Mouse (Mus musculus) urinary bladder, postnatal 14 days (tissue): ENCODE measurements around the gene Tmem239.

Experiments
- DNase-seq: peaks from one replicate; pipeline ENCODE4 v3.0.0; 2021; ENCODE audit warnings: low spot score

Tmem239 gene

DNA sequence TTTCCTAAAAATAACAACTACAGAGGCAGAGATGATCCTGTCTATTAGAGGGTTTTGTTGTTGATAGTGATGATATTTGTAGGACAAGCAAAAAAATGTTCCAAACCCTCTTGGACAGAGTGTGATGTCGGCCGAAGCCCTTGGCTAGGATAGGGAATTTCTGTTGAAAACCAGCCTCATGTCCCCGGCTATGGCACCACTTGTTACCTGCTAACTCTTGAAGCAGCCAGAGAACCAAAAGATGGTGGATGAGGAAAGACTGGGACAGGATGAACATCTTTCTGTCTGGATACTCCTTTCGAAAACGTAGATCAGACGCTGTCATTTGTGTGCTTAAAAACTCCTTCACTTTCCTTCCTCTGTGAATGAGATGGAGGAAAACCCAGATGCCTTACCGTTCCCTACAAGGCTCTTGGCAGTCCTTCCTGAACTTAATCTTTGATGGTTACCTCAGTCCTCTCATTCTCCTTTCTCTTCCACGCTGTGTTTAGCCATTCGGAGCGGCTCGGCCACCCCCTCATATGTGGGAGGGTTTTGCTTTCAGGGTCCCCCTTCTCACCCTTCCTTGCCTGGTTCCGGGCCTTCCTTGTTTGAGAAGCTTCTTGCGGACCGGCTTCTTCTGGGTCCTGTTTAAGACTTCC, 44.9 kb downstream of the Tmem239 start:
- DNase-seq: no peak

DNA sequence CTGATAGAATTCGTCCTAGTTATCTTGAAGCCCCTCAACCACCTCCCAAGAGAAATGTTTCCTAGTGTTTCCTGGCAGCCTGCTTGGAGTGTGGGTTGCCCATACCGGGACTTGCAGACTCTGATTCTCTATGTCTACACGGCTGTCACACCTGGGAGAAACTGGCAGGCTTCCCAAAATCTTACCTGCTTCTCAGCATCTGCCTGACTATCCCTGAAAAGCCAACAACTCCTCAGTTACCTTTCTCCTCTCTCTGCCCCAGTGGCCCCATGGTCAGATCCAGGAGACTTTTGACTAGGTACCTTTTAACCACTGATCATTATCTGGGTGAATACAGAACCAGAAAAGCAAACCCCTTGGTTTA, 45.4 kb downstream of the Tmem239 start:
- DNase-seq: no peak

DNA sequence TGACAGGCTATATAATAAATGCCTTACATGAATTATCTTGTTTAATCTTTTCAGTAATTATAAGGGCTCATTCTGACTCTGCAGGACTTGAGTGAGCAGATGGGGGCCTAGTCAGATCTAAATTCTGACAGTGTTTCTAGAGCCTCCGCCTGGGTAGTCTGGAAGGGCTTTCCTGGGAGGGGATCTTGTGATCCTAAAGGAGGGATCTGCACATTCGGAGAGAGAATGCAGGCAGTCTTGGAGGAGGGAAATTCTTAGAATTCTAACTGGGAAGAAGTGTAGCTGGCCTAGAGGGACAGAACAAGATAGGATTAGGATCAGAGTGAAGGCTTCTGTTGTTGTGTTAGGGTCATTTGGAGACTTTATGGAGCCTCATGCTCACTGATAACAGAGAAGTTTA, 46.0 kb downstream of the Tmem239 start:
- no peak for DNase-seq

DNA sequence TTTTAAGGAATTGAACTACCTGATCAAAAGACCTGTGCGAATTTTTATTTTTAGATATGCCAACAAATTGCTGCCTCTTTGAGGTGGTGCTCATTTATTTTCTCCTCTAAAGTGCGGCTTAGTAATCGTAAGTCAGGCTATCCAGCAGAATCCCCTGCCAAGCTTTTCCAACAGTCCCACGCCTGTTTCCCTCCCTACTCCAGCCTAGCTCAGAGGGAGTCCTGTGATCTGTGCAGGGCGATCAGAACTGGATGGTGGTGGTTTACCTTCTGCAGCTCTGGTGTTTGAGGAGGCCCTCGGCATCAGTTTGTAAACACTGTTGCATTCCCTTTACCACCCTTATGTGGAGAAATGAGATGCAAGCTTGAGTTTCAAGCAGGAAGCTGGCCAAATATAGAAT, 47.1 kb downstream of the Tmem239 start:
- DNase-seq: no peak

DNA sequence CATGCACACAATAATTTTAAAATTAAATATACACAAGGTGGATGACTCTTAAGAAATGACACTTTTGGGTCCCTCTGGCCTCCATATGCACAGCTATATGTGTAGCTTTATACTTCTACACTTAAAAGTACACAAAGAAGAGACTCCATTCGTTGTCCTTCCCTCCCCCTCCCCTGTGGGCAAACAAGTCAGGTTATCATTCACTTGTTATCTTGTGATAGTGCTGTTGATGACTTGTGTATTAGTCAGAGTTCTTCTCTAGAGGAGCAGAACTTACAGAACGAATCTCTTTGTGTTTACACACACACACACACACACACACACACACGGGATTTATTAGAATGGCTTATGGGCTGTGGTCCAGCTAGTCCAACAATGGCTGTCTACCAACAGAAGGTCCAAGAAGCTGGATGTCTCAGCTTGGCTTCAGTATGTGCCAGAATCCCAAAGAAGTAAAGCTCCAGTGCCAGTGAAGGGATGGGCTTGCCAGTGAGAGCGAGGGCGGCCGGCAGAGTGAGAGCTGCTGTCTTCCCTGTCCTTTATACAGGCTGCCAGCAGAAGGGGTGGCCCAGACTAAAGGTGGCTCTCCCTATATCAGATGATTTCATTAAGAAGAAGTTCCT, 48.6 kb downstream of the Tmem239 start:
- DNase-seq: no peak
